ENCODE assay signal across 8 mouse cellular contexts in genomic region chr12:75594404-75594803, GRCm38 (mm10). TPM values are rescaled to one million over a fixed set of nuclear protein-coding genes. Genes with fewer than 3 reads are reported as not detected.
DNase-seq lines count a peak whose midpoint lies in the region; ATAC-seq and TF ChIP-seq lines count a peak whose summit lies in the region.

No protein-coding gene starts in this region.

- peaks cover 10% of the 10 kb centered on the region for H3K4me1 ChIP-seq in heart, embryonic 11.5 days (ENCODE audit: control insufficient read depth, insufficient read depth, low read length)
- H3K4me1 ChIP-seq in bone marrow, adult 2 months (ENCODE audit: control insufficient read depth, insufficient read depth, low read length) = no peaks in the 10 kb centered on the region; the same call in 1 of the 2 replicates
- H3K4me1 ChIP-seq in hindbrain, embryonic 12.5 days = peaks cover 14% of the 10 kb centered on the region
- peaks cover 27% of the 10 kb centered on the region for H3K4me1 ChIP-seq in midbrain, embryonic 10.5 days

- 50% methylated on average over 5 of the region's 5 CpGs for WGBS in heart, embryonic 11.5 days (ENCODE audit: insufficient replicate concordance)
- 43% methylated on average over 5 of the region's 5 CpGs for WGBS in bone marrow, adult 2 months
- WGBS in hindbrain, embryonic 12.5 days = 49% methylated on average over 5 of the region's 5 CpGs
- WGBS in midbrain, embryonic 10.5 days = 57% methylated on average over 5 of the region's 5 CpGs

- intact Hi-C loops in left cerebral cortex, postnatal 4 days (cut with DNase I) = no loop called here

- H3K4me3 ChIP-seq in heart, embryonic 11.5 days (ENCODE audit: low read depth, low read length) = peak overlapping the region; percentile 99
- H3K4me3 ChIP-seq in bone marrow, adult 2 months (replicated peaks; ENCODE audit: control insufficient read depth, low read depth, low read length) = peak overlapping the region; percentile 24
- H3K4me3 ChIP-seq in hindbrain, embryonic 12.5 days = peak overlapping the region; percentile 100
- H3K4me3 ChIP-seq in midbrain, embryonic 10.5 days = peak overlapping the region; percentile 100

- no peak for TF ChIP-seq POLR2A in bone marrow, adult 2 months (IDR thresholded peaks at IDR 0.05; ENCODE audit: borderline replicate concordance, control insufficient read depth, low read depth, low read length)

- no peak overlapping the region for H3K27ac ChIP-seq in heart, embryonic 11.5 days (ENCODE audit: low read depth, low read length)
- no peak overlapping the region for H3K27ac ChIP-seq in bone marrow, adult 2 months (ENCODE audit: control insufficient read depth, insufficient read depth, low read depth, low read length, poor library complexity)
- H3K27ac ChIP-seq in hindbrain, embryonic 12.5 days = no peak overlapping the region
- no peak overlapping the region for H3K27ac ChIP-seq in midbrain, embryonic 10.5 days (replicated peaks)

- H3K27me3 ChIP-seq in heart, embryonic 11.5 days (ENCODE audit: control insufficient read depth, insufficient read depth, low read length) = no peaks in the 10 kb centered on the region
- H3K27me3 ChIP-seq in hindbrain, embryonic 12.5 days = no peaks in the 10 kb centered on the region
- no peaks in the 10 kb centered on the region for H3K27me3 ChIP-seq in midbrain, embryonic 10.5 days (ENCODE audit: low read depth, poor library complexity, severe bottlenecking)

- peaks cover 4% of the 10 kb centered on the region for H3K36me3 ChIP-seq in heart, embryonic 11.5 days (ENCODE audit: control insufficient read depth, insufficient read depth, low read length)
- H3K36me3 ChIP-seq in hindbrain, embryonic 12.5 days = peaks cover 27% of the 10 kb centered on the region
- H3K36me3 ChIP-seq in midbrain, embryonic 10.5 days = peaks cover 41% of the 10 kb centered on the region

- no peak for ATAC-seq in heart, embryonic 11.5 days (replicated peaks; ENCODE audit: insufficient number of reproducible peaks, low FRiP score, low TSS enrichment)
- ATAC-seq in hindbrain, embryonic 12.5 days (ENCODE audit: low FRiP score) = no peak

- 0 out of 2 replicates have a peak overlapping the region, but pooled peaks have one; percentile 12 for H3K9ac ChIP-seq in heart, embryonic 11.5 days (ENCODE audit: low read depth, low read length)
- H3K9ac ChIP-seq in hindbrain, embryonic 12.5 days = peak overlapping the region; percentile 58

- no peak for DNase-seq in heart, adult 9 months (ENCODE audit: low spot score in 2 of 2)
- no peak for DNase-seq in midbrain, embryonic 10.5 days (ENCODE audit: low spot score)
- DNase-seq in left cerebral cortex, postnatal 4 days = no peak
- no peak for DNase-seq in T-cell, adult 2 months (ENCODE audit: low spot score)
- no peak for DNase-seq in kidney, adult 8-10 months

- peak overlapping the region; percentile 77 for H3K4me2 ChIP-seq in heart, embryonic 11.5 days
- peak overlapping the region; percentile 76 for H3K4me2 ChIP-seq in hindbrain, embryonic 12.5 days (replicated peaks)

- H3K9me3 ChIP-seq in heart, embryonic 11.5 days (replicated peaks; ENCODE audit: control insufficient read depth, low read length) = no peaks in the 10 kb centered on the region
- no peaks in the 10 kb centered on the region for H3K9me3 ChIP-seq in hindbrain, embryonic 12.5 days (replicated peaks)
- no peaks in the 10 kb centered on the region for H3K9me3 ChIP-seq in midbrain, embryonic 10.5 days (replicated peaks)

- TF ChIP-seq CTCF in bone marrow, adult 2 months (IDR thresholded peaks at IDR 0.05; ENCODE audit: control insufficient read depth, insufficient read depth, low read length) = no peak

RNA-seq across cellular contexts. Expression of gene Ppp2r5e, which starts 1.6 kb away (rescaled TPM):
- polyA plus RNA-seq in heart, embryonic 11.5 days (2014; fragmentation: Nextera tagmentation; extraction: Ambion mirVana) = 11.9 and 12.6 TPM in 2 replicates
- 16.9 and 17.0 TPM in 2 replicates for polyA plus RNA-seq in bone marrow, adult 2 months (2011; ENCODE audit: insufficient read depth, insufficient read length, low replicate concordance, missing spikeins)
- 23.2 and 26.4 TPM in 2 replicates for polyA plus RNA-seq in hindbrain, embryonic 12.5 days (2016; fragmentation: Nextera tagmentation; extraction: Ambion mirVana)
- 15.0 and 16.2 TPM in 2 replicates for polyA plus RNA-seq in midbrain, embryonic 10.5 days (2016; fragmentation: Nextera tagmentation; extraction: Ambion mirVana)
- total RNA-seq in left cerebral cortex, postnatal 4 days (2021) = 10 to 100 TPM; 93.4 to 94.3 TPM

Comparison
In these comparisons a context has a peak if more than half of its experiments do, and no peak if none do; other contexts are left out.
1. H3K4me3 ChIP-seq: peak in every context shown above with its lines; median percentile 100 in hindbrain, embryonic 12.5 days; 100 in midbrain, embryonic 10.5 days; 99 in heart, embryonic 11.5 days; 24 in bone marrow, adult 2 months.